Mouse (Mus musculus) neural tube, embryonic 13.5 days (tissue): ENCODE data around the gene Tmem94. TPM values are rescaled to one million over a fixed set of nuclear protein-coding genes. Genes with fewer than 3 reads are reported as not detected.
"Not testable (repeated sequence)": the region's sequence is repeated elsewhere in the genome, so short reads cannot be mapped to it uniquely, and the experiment has no call there.

Experiments
- ATAC-seq: fragments of 200-750 bp; cut with Nextera tagmentation; 2 replicates; pipeline ENCODE4 v1.8.0; 2017; ENCODE audit warnings: low read depth, mild to moderate bottlenecking, moderate TSS enrichment, moderate library complexity
- H3K27ac ChIP-seq: fragments of 300-500 bp; sonication (generic); replicated peaks from 2 replicates; pipeline ENCODE4 v1.5.1; 2015; ENCODE audit warnings: moderate library complexity, mild to moderate bottlenecking, inconsistent platforms
- H3K27me3 ChIP-seq: fragments of 300-500 bp; sonication (generic); 2 replicates; pipeline ENCODE4 v1.6.1; 2015; ENCODE audit warnings: mild to moderate bottlenecking, inconsistent platforms
- H3K36me3 ChIP-seq: fragments of 300-500 bp; sonication (generic); 2 replicates; pipeline ENCODE4 v1.6.1; 2015; ENCODE audit warnings: mild to moderate bottlenecking, inconsistent platforms
- H3K4me1 ChIP-seq: fragments of 300-500 bp; sonication (generic); replicated peaks from 2 replicates; pipeline ENCODE4 v1.6.1; 2015; ENCODE audit warnings: inconsistent platforms
- H3K4me2 ChIP-seq: fragments of 300-500 bp; sonication (generic); 2 replicates; pipeline ENCODE4 v1.6.1; 2015; ENCODE audit warnings: inconsistent platforms, mild to moderate bottlenecking, moderate library complexity
- H3K4me3 ChIP-seq: fragments of 300-500 bp; sonication (generic); 2 replicates; pipeline ENCODE4 v1.5.1; 2015; ENCODE audit warnings: mild to moderate bottlenecking, inconsistent platforms
- H3K9ac ChIP-seq: fragments of 300-500 bp; sonication (generic); 2 replicates; pipeline ENCODE4 v1.6.1; 2015; ENCODE audit warnings: moderate library complexity, mild to moderate bottlenecking, inconsistent platforms
- H3K9me3 ChIP-seq: fragments of 300-500 bp; sonication (generic); 2 replicates; pipeline ENCODE4 v1.6.1; 2016; ENCODE audit warnings: inconsistent platforms
- WGBS: fragments of 180-500 bp; shearing (Covaris S2); methylation state at CpG from one replicate; pipeline ENCODE4 v1.1.7; 2015; 5-methylcytosine and 5-hydroxymethylcytosine counted together
- polyA plus RNA-seq: library from polyadenylated mRNA; unstranded; fragments of >200 nt; fragmentation: Nextera tagmentation; extraction: Ambion mirVana; gene quantifications from 2 replicates; pipeline ENCODE4 v1.2.1, GENCODE M21; 2015

Tmem94 gene
- polyA plus RNA-seq, 1 experiment from 2014 or later, result 25.8 TPM

- WGBS, result 81% methylated on average over 1 of the region's 1 CpGs
- Histone ChIP-seq H3K4me1 (peaks cover 10% of the 10 kb centered on the region; the same call in 1 of the 2 replicates), H3K27me3 (no peaks in the 10 kb centered on the region), H3K9ac (no peak overlapping the region), H3K27ac (no peak overlapping the region), H3K4me2 (no peak overlapping the region), H3K36me3 (no peaks in the 10 kb centered on the region), H3K4me3 (no peak overlapping the region), H3K9me3 (no peaks in the 10 kb centered on the region)
- no peak for ATAC-seq
Observed at GRCm38 (mm10) chr11:115746109-115746508, 19.1 kb upstream of the Tmem94 start.

GRCm38 (mm10) chr11:115746762-115747161 lies 18.5 kb upstream of the Tmem94 start:
- no peaks in the 10 kb centered on the region for H3K9me3 ChIP-seq
- no peaks in the 10 kb centered on the region for H3K36me3 ChIP-seq
- H3K4me3 ChIP-seq, result no peak overlapping the region
- H3K4me2 ChIP-seq, result peak overlapping the region; percentile 43
- WGBS, result 64% methylated on average over 8 of the region's 8 CpGs
- no peak for ATAC-seq
- no peak overlapping the region for H3K9ac ChIP-seq
- H3K4me1 ChIP-seq, result peaks cover 10% of the 10 kb centered on the region; the same call in 1 of the 2 replicates
- no peak overlapping the region for H3K27ac ChIP-seq
- H3K27me3 ChIP-seq, result no peaks in the 10 kb centered on the region

GRCm38 (mm10) chr11:115747351-115747750 lies 17.9 kb upstream of the Tmem94 start:
- WGBS, result 8% methylated on average over 14 of the region's 15 CpGs
- peak overlapping the region; percentile 5; the same call in 1 of the 2 replicates for H3K4me3 ChIP-seq
- ATAC-seq, result no peak
- H3K27me3 ChIP-seq, result no peaks in the 10 kb centered on the region
- no peaks in the 10 kb centered on the region for H3K36me3 ChIP-seq
- no peaks in the 10 kb centered on the region for H3K9me3 ChIP-seq
- no peak overlapping the region for H3K27ac ChIP-seq
- H3K4me2 ChIP-seq, result peak overlapping the region; percentile 43
- peak overlapping the region; percentile 55 for H3K9ac ChIP-seq
- H3K4me1 ChIP-seq, result peaks cover 10% of the 10 kb centered on the region; the same call in 1 of the 2 replicates

GRCm38 (mm10) chr11:115749834-115750233 lies 15.4 kb upstream of the Tmem94 start:
- Histone ChIP-seq H3K36me3 (no peaks in the 10 kb centered on the region), H3K27ac (no peak overlapping the region)
- 89% methylated on average over 5 of the region's 5 CpGs for WGBS

GRCm38 (mm10) chr11:115751725-115752124 lies 13.5 kb upstream of the Tmem94 start:
- ATAC-seq, result no peak
- H3K36me3 ChIP-seq, result no peaks in the 10 kb centered on the region
- H3K4me3 ChIP-seq, result no peak overlapping the region
- no peak overlapping the region for H3K4me2 ChIP-seq
- no peaks in the 10 kb centered on the region for H3K27me3 ChIP-seq
- 67% methylated on average over 2 of the region's 2 CpGs for WGBS
- peaks cover 16% of the 10 kb centered on the region for H3K4me1 ChIP-seq
- H3K27ac ChIP-seq, result no peak overlapping the region
- H3K9me3 ChIP-seq, result no peaks in the 10 kb centered on the region
- H3K9ac ChIP-seq, result no peak overlapping the region

More at GRCm38 (mm10) chr11:115749834-115750233, 15.4 kb upstream of the Tmem94 start:
- no peak for ATAC-seq
- no peak overlapping the region for H3K4me3 ChIP-seq
- no peaks in the 10 kb centered on the region for H3K27me3 ChIP-seq
- H3K9ac ChIP-seq, result no peak overlapping the region
- no peak overlapping the region for H3K4me2 ChIP-seq
- peaks cover 16% of the 10 kb centered on the region for H3K4me1 ChIP-seq
- no peaks in the 10 kb centered on the region for H3K9me3 ChIP-seq

GRCm38 (mm10) chr11:115752653-115753052 lies 12.6 kb upstream of the Tmem94 start:
- Histone ChIP-seq H3K9me3 (no peaks in the 10 kb centered on the region), H3K27ac (no peak overlapping the region), H3K4me2 (no peak overlapping the region), H3K9ac (no peak overlapping the region), H3K36me3 (no peaks in the 10 kb centered on the region), H3K4me3 (no peak overlapping the region), H3K4me1 (peaks cover 7% of the 10 kb centered on the region), H3K27me3 (no peaks in the 10 kb centered on the region)
- ATAC-seq, result peak; percentile 43; the same call in 1 of the 2 replicates
- 34% methylated on average over 7 of the region's 7 CpGs for WGBS

- no peak overlapping the region for H3K9ac ChIP-seq
- no peak overlapping the region for H3K27ac ChIP-seq
- no peak overlapping the region for H3K4me3 ChIP-seq
- no peak overlapping the region for H3K4me2 ChIP-seq
- no peaks in the 10 kb centered on the region for H3K27me3 ChIP-seq
- no peak for ATAC-seq
- 82% methylated on average over 4 of the region's 4 CpGs for WGBS
- no peaks in the 10 kb centered on the region for H3K9me3 ChIP-seq
- peaks cover 6% of the 10 kb centered on the region; the same call in 1 of the 2 replicates for H3K4me1 ChIP-seq
- H3K36me3 ChIP-seq, result no peaks in the 10 kb centered on the region
Observed at GRCm38 (mm10) chr11:115753485-115753884, 11.7 kb upstream of the Tmem94 start.

- H3K4me2 ChIP-seq, H3K9ac ChIP-seq, ATAC-seq, H3K9me3 ChIP-seq, H3K27me3 ChIP-seq, H3K4me3 ChIP-seq, H3K36me3 ChIP-seq, H3K27ac ChIP-seq: not testable (repeated sequence)
- H3K4me1 ChIP-seq, result peaks cover 12% of the 10 kb centered on the region
- 94% methylated on average over 7 of the region's 7 CpGs for WGBS
Observed at GRCm38 (mm10) chr11:115762176-115762575, 3.1 kb upstream of the Tmem94 start.

- 28% methylated on average over 2 of the region's 2 CpGs for WGBS
- peaks cover 31% of the 10 kb centered on the region for H3K4me1 ChIP-seq
- no peaks in the 10 kb centered on the region for H3K36me3 ChIP-seq
- no peaks in the 10 kb centered on the region for H3K27me3 ChIP-seq
- peak overlapping the region; percentile 77; the same call in 1 of the 2 replicates for H3K27ac ChIP-seq
- H3K9me3 ChIP-seq, result no peaks in the 10 kb centered on the region
- H3K4me2 ChIP-seq, result peak overlapping the region; percentile 71
- H3K4me3 ChIP-seq, result peak overlapping the region; percentile 80
- ATAC-seq, result no peak
- peak overlapping the region; percentile 69 for H3K9ac ChIP-seq
Observed at GRCm38 (mm10) chr11:115764698-115765097, 535 bp upstream of the Tmem94 start.

- Histone ChIP-seq H3K4me1 (peaks cover 38% of the 10 kb centered on the region), H3K27me3 (no peaks in the 10 kb centered on the region), H3K9ac (peak overlapping the region; percentile 93), H3K27ac (peak overlapping the region; percentile 95), H3K9me3 (no peaks in the 10 kb centered on the region), H3K4me3 (peak overlapping the region; percentile 80), H3K36me3 (no peaks in the 10 kb centered on the region), H3K4me2 (peak overlapping the region; percentile 71)
- ATAC-seq, result peak; percentile 85
- under 1% methylated on average over 34 of the region's 34 CpGs for WGBS
Observed at GRCm38 (mm10) chr11:115765607-115766141, 441 bp downstream of the Tmem94 start.

- WGBS, result 34% methylated on average over 13 of the region's 13 CpGs
- peak overlapping the region; percentile 95 for H3K27ac ChIP-seq
- ATAC-seq, result no peak
Observed at GRCm38 (mm10) chr11:115766356-115766943, 1.2 kb downstream of the Tmem94 start.

GRCm38 (mm10) chr11:115766981-115767380 lies 1.7 kb downstream of the Tmem94 start:
- peak overlapping the region; percentile 71 for H3K4me2 ChIP-seq
- H3K9me3 ChIP-seq, result no peaks in the 10 kb centered on the region
- H3K36me3 ChIP-seq, result no peaks in the 10 kb centered on the region
- ATAC-seq, result no peak
- 0 out of 2 replicates have a peak overlapping the region, but pooled peaks have one; percentile 95 for H3K27ac ChIP-seq
- peak overlapping the region; percentile 93 for H3K9ac ChIP-seq
- 84% methylated on average over 8 of the region's 8 CpGs for WGBS
- peaks cover 38% of the 10 kb centered on the region for H3K4me1 ChIP-seq
- H3K4me3 ChIP-seq, result peak overlapping the region; percentile 80
- no peaks in the 10 kb centered on the region for H3K27me3 ChIP-seq

More at GRCm38 (mm10) chr11:115766356-115766943, 1.2 kb downstream of the Tmem94 start:
- no peaks in the 10 kb centered on the region for H3K27me3 ChIP-seq
- peaks cover 38% of the 10 kb centered on the region for H3K4me1 ChIP-seq
- no peaks in the 10 kb centered on the region for H3K9me3 ChIP-seq
- no peaks in the 10 kb centered on the region for H3K36me3 ChIP-seq
- peak overlapping the region; percentile 93 for H3K9ac ChIP-seq
- H3K4me2 ChIP-seq, result peak overlapping the region; percentile 71
- peak overlapping the region; percentile 80 for H3K4me3 ChIP-seq
